Mouse (Mus musculus) CH12.LX (cell line): ENCODE measurements around the gene Sipa1.

Experiments
- CTCF ChIP-seq, 2 experiments: IDR thresholded peaks in 1 of 2; conservative IDR thresholded peaks in 1 of 2; 2 replicates each; pipeline ENCODE4 v1.5.1; 2011 to 2012; ENCODE audit warnings: low read depth in 2 of 2, low read length in 2 of 2, improper control_type of control experiment in 1 of 2, inconsistent platforms in 1 of 2, mild to moderate bottlenecking in 1 of 2, moderate library complexity in 1 of 2
- IRF4 ChIP-seq: IDR thresholded peaks from 2 replicates; pipeline ENCODE4 v1.6.1; 2014; ENCODE audit warnings: low read depth, mild to moderate bottlenecking, inconsistent platforms, low read length, improper control_type of control experiment
- SIN3A ChIP-seq: IDR thresholded peaks from 2 replicates; pipeline ENCODE4 v1.6.1; 2012; ENCODE audit warnings: low read length, improper control_type of control experiment, inconsistent platforms
- TCF12 ChIP-seq: IDR thresholded peaks from 2 replicates; pipeline ENCODE4 v1.6.1; 2014; ENCODE audit warnings: low read depth, mild to moderate bottlenecking, inconsistent platforms, low read length, improper control_type of control experiment

DNA sequence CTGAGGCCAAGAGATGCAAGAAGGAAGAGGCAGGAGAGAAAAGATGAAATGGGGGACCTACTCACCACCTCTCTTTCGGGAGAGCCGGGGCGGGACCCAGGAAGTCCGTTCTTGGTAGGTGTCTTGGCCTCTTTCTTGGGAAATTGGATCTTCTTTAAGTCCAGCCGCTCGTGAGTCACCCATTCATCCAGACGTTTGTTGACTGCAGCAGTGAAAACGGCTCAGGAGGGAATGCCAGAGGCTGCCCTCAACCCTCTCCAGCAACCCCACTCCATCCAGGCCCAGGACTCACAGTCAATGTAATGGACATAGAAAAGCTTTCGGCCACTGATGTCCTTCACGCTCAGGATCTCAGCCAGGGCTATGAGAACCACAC lies 54.3 kb downstream of the Sipa1 start:
- TF ChIP-seq CTCF (conservative IDR thresholded peaks at IDR 0.05 in 1 of 2, IDR thresholded peaks at IDR 0.05 in 1 of 2; ENCODE audit: low read depth in 2 of 2, low read length in 2 of 2), result no peak
- TF ChIP-seq SIN3A, result no peak
- no peak for TF ChIP-seq TCF12
- no peak for TF ChIP-seq IRF4
